Mouse (Mus musculus) CH12.LX (cell line): ENCODE results near the gene Arhgef39.

Experiments
- CHD2 ChIP-seq: IDR thresholded peaks from 2 replicates; pipeline ENCODE4 v1.6.1; 2011; ENCODE audit warnings: low read length, improper control_type of control experiment
- CTCF ChIP-seq, 2 experiments: IDR thresholded peaks in 1 of 2; conservative IDR thresholded peaks in 1 of 2; 2 replicates each; pipeline ENCODE4 v1.5.1; 2011 to 2012; ENCODE audit warnings: low read depth in 2 of 2, low read length in 2 of 2, improper control_type of control experiment in 1 of 2, inconsistent platforms in 1 of 2, mild to moderate bottlenecking in 1 of 2, moderate library complexity in 1 of 2
- ZNF384 ChIP-seq: IDR thresholded peaks from 2 replicates; pipeline ENCODE4 v1.6.1; 2012; ENCODE audit warnings: low read depth, low read length, improper control_type of control experiment, inconsistent platforms

- TF ChIP-seq CHD2 = no peak
- no peak for TF ChIP-seq ZNF384
- TF ChIP-seq CTCF (conservative IDR thresholded peaks at IDR 0.05 in 1 of 2, IDR thresholded peaks at IDR 0.05 in 1 of 2; ENCODE audit: low read depth in 2 of 2, low read length in 2 of 2) = no peak
These were observed 6.6 kb upstream of the Arhgef39 start for GRCm38 (mm10) chr4:43506074-43506473.
